Mouse (Mus musculus) heart, embryonic 11.5 days (tissue): Measurements from ENCODE around the gene Scarb2. TPM values are rescaled to one million over a fixed set of nuclear protein-coding genes. Genes with fewer than 3 reads are reported as not detected.

ENCODE experiments used
- ATAC-seq: fragments of 200-750 bp; cut with Nextera tagmentation; replicated peaks from 2 replicates; pipeline ENCODE4 v1.8.0; 2017; ENCODE audit warnings: moderate library complexity; ENCODE audit not compliant: insufficient number of reproducible peaks, low FRiP score, low TSS enrichment
- H3K27ac ChIP-seq: fragments of 300-500 bp; sonication (generic); 2 replicates; pipeline ENCODE4 v1.5.1; 2014; ENCODE audit warnings: mild to moderate bottlenecking, low read depth, low read length
- H3K27me3 ChIP-seq: fragments of 300-500 bp; sonication (generic); 2 replicates; pipeline ENCODE4 v1.6.1; 2014; ENCODE audit warnings: mild to moderate bottlenecking, low read length, mixed read lengths; ENCODE audit not compliant: control insufficient read depth, insufficient read depth
- H3K36me3 ChIP-seq: fragments of 300-500 bp; sonication (generic); 2 replicates; pipeline ENCODE4 v1.6.1; 2014; ENCODE audit warnings: mild to moderate bottlenecking, low read length, moderate library complexity, mixed read lengths; ENCODE audit not compliant: control insufficient read depth, insufficient read depth
- H3K4me1 ChIP-seq: fragments of 300-500 bp; sonication (generic); 2 replicates; pipeline ENCODE4 v1.6.1; 2014; ENCODE audit warnings: low read length; ENCODE audit not compliant: control insufficient read depth, insufficient read depth
- H3K4me2 ChIP-seq: fragments of 300-500 bp; sonication (generic); 2 replicates; pipeline ENCODE4 v1.6.1; 2014; ENCODE audit warnings: mild to moderate bottlenecking, moderate library complexity
- H3K4me3 ChIP-seq: fragments of 300-500 bp; sonication (generic); 2 replicates; pipeline ENCODE4 v1.5.1; 2014; ENCODE audit warnings: low read depth, low read length
- H3K9ac ChIP-seq: fragments of 300-500 bp; sonication (generic); 2 replicates; pipeline ENCODE4 v1.6.1; 2014; ENCODE audit warnings: mild to moderate bottlenecking, low read depth, low read length, moderate library complexity
- H3K9me3 ChIP-seq: fragments of 300-500 bp; sonication (generic); replicated peaks from 2 replicates; pipeline ENCODE4 v1.6.1; 2016; ENCODE audit warnings: low read length; ENCODE audit not compliant: control insufficient read depth
- WGBS: fragments of 180-500 bp; shearing (Covaris S2); extraction: QIAGEN DNeasy Blood & Tissue Kit; methylation state at CpG from one replicate; pipeline ENCODE4 v1.1.7; 2014; ENCODE audit not compliant: insufficient replicate concordance; 5-methylcytosine and 5-hydroxymethylcytosine counted together
- polyA plus RNA-seq: library from polyadenylated mRNA; unstranded; fragments of >200 nt; fragmentation: Nextera tagmentation; extraction: Ambion mirVana; gene quantifications from 2 replicates; pipeline ENCODE4 v1.2.1, GENCODE M21; 2014

Scarb2 gene
- polyA plus RNA-seq, 1 experiment from 2014 or later: 12.0 TPM

DNA sequence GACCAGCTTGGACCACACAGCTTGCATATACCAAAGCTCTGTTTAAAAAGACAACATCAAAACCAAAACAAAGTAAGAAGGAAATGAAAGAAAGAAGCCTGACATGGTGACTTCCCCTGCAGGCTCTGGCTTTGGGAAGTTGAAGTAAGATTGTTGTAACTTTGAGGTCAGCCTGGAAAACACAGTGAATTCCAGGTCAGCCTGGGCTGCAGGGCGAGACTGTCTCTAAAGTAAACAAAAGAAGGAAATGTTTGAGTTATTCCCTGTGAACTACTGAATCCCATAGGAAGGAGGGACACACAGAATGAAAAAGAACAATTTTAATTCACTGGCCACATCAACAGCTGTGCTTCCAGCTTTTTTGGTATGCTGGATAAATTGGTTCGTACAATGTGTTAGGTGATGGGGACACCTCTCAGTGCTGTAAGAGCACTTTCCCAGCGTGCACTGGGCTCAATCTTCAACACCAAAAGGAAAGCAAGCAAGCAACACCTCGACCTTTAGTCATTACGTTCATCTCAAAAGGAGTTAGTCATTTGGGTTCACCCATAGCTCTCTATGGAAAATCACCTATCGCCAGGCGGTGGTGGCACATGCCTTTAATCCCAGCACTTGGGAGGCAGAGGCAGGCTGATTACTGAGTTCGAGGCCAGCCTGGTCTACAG lies 39.4 kb downstream of the Scarb2 start:
- 61% methylated on average over 8 of the region's 8 CpGs for WGBS
- no peak overlapping the region for H3K4me2 ChIP-seq
- H3K4me3 ChIP-seq: no peak overlapping the region
- H3K4me1 ChIP-seq: 0 out of 2 replicates have a peak, but pooled peaks cover 5% of the 10 kb centered on the region
- ATAC-seq: no peak
- H3K36me3 ChIP-seq: no peaks in the 10 kb centered on the region
- no peaks in the 10 kb centered on the region for H3K9me3 ChIP-seq
- H3K27ac ChIP-seq: no peak overlapping the region
- H3K27me3 ChIP-seq: no peaks in the 10 kb centered on the region
- no peak overlapping the region for H3K9ac ChIP-seq

DNA sequence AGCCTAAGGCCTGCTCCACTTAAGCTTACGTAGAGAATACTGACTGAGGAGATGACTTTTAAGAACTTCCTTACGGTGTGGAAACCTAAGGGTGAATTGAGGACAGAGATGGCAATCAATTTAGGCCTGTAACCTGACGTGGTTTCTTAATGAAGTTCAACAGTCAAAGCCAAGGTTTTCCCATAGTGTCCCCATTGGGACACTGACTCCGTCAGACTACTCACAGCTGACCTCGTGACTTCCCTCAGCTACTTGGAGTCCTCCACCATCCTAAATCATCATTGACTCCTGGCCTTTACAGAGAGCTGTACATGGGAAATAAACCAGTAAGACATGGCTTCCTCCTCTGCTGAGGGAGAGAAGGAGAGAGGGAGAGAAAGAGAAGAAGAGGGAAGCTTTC lies 41.1 kb downstream of the Scarb2 start:
- Histone ChIP-seq H3K36me3 (no peaks in the 10 kb centered on the region), H3K9ac (no peak overlapping the region), H3K9me3 (no peaks in the 10 kb centered on the region), H3K27me3 (no peaks in the 10 kb centered on the region), H3K4me2 (no peak overlapping the region), H3K4me1 (0 out of 2 replicates have a peak, but pooled peaks cover 5% of the 10 kb centered on the region), H3K4me3 (no peak overlapping the region), H3K27ac (no peak overlapping the region)
- 86% methylated on average over 5 of the region's 5 CpGs for WGBS
- no peak for ATAC-seq

DNA sequence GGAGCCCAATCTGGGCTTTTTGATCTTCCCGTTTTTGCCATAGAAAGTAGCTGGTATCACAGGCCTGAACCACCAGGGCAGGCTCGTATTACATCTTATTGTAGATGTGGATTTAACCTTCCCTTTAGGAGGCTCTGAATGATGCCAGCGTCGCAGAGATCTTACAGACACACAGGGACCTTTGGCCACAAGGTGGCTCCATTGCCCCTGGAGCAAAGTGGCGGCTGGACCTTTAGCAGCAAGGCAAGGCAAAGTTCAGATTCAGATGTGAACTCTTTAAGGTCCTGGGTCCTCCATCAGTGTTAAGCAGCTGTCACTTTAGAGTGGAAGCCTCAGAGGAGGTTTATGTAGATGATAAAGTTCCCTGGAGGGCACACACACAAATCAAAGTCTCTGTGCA lies 45.3 kb downstream of the Scarb2 start:
- H3K9me3 ChIP-seq: no peaks in the 10 kb centered on the region
- H3K4me2 ChIP-seq: no peak overlapping the region
- no peak for ATAC-seq
- no peak overlapping the region for H3K4me3 ChIP-seq
- no peaks in the 10 kb centered on the region for H3K36me3 ChIP-seq
- 20% methylated on average over 5 of the region's 5 CpGs for WGBS
- peaks cover under 1% of the 10 kb centered on the region; the same call in 1 of the 2 replicates for H3K4me1 ChIP-seq
- H3K27me3 ChIP-seq: no peaks in the 10 kb centered on the region
- no peak overlapping the region for H3K9ac ChIP-seq
- no peak overlapping the region for H3K27ac ChIP-seq

DNA sequence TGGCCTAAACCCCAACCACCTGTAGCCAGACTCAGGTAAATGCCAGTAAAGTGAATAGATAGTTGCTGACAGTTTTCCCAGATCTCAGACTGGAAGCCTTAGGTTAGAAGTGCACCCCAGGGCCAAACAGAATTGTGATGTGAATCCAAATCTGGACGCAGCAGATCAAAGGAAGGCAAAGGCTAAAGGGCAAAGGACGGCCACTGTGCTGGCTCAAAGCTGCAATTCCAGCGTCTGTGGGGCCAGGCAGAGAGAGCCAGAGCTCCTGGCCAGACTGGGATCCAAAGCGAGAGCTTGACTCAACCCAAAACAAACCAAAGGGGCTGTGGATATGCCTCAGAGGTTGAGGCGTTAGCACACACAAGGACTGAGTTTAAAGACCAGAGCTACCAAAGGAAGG lies 47.9 kb downstream of the Scarb2 start:
- Histone ChIP-seq H3K36me3 (no peaks in the 10 kb centered on the region; the same call in 1 of the 2 replicates), H3K9ac (no peak overlapping the region), H3K4me3 (no peak overlapping the region), H3K27me3 (no peaks in the 10 kb centered on the region), H3K4me1 (peaks cover 3% of the 10 kb centered on the region), H3K4me2 (no peak overlapping the region), H3K27ac (no peak overlapping the region), H3K9me3 (no peaks in the 10 kb centered on the region)
- 57% methylated on average over 5 of the region's 5 CpGs for WGBS
- no peak for ATAC-seq

DNA sequence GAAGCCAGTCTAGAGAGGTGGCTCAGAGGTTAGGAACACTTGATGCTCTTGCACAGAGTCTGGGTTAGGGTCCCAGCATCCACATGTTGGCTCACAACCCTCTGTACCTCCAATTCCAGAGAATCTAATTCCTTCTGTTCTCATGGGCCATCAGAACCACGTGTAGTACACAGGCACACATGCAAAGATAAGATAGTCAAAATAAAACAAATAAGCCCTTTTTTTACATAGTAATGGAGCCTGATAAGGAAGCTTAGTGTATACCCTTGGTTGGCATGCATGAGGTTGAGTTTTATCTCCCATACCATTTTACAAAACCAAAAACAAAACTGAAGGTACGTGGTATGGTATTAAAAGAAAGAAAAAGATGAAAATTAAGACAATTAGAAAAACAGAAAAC lies 49.2 kb downstream of the Scarb2 start:
- no peak for ATAC-seq

DNA sequence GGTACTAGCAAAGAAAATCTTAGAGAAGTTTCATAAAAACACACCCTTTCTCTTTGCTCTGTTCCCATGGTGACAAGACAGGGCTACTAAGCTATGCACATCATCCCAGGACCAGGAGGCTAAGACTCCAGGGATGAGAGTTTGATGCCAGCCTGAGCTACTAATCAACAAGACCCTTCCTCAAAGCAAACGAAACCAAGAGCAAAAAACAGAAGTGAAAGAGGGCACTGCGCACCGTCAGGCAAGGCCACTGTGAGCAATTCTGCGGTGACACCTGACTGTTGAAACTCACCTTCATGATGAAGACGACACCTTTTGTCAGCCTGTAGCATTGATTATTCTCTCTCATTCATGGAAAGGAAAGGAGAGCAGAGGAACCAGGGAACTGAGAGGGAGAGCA lies 53.8 kb downstream of the Scarb2 start:
- Histone ChIP-seq H3K4me1 (peaks cover 11% of the 10 kb centered on the region), H3K9me3 (no peaks in the 10 kb centered on the region), H3K27me3 (no peaks in the 10 kb centered on the region), H3K4me2 (no peak overlapping the region), H3K9ac (no peak overlapping the region), H3K27ac (no peak overlapping the region), H3K36me3 (peaks cover 8% of the 10 kb centered on the region; the same call in 1 of the 2 replicates), H3K4me3 (no peak overlapping the region)
- WGBS: 91% methylated on average over 5 of the region's 5 CpGs
- ATAC-seq: no peak

More for the DNA sequence above, 49.2 kb downstream of the Scarb2 start:
- H3K4me2 ChIP-seq: no peak overlapping the region
- H3K4me3 ChIP-seq: no peak overlapping the region
- no peaks in the 10 kb centered on the region for H3K9me3 ChIP-seq
- 58% methylated on average over 2 of the region's 2 CpGs for WGBS
- peaks cover 5% of the 10 kb centered on the region; the same call in 1 of the 2 replicates for H3K36me3 ChIP-seq
- H3K9ac ChIP-seq: no peak overlapping the region
- no peaks in the 10 kb centered on the region for H3K27me3 ChIP-seq
- H3K27ac ChIP-seq: no peak overlapping the region
- H3K4me1 ChIP-seq: peaks cover 3% of the 10 kb centered on the region

DNA sequence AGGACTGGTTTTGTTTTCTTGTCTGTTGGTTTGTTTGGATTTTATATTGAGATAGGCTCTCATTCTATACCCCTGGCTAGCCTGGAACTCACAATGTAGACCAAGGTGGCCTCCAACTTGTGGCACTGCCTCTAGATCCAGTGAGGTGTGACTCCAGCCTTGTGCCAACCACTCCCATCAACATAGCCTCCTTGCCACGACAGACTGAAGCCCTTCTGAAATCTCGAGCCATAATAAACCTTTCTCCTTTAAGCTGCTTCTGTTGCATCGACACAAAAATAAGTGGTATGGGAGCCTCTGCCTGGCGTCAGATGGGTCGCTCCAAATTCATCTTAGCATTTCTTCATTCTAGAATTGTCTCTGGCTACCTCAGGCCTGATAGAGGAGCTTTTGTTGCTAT lies 59.9 kb downstream of the Scarb2 start:
- Histone ChIP-seq H3K4me1 (peaks cover 15% of the 10 kb centered on the region), H3K36me3 (peaks cover 8% of the 10 kb centered on the region), H3K4me3 (no peak overlapping the region), H3K27ac (no peak overlapping the region), H3K9ac (no peak overlapping the region), H3K27me3 (no peaks in the 10 kb centered on the region), H3K4me2 (no peak overlapping the region), H3K9me3 (no peaks in the 10 kb centered on the region)
- no peak for ATAC-seq
- WGBS: 86% methylated on average over 5 of the region's 5 CpGs

DNA sequence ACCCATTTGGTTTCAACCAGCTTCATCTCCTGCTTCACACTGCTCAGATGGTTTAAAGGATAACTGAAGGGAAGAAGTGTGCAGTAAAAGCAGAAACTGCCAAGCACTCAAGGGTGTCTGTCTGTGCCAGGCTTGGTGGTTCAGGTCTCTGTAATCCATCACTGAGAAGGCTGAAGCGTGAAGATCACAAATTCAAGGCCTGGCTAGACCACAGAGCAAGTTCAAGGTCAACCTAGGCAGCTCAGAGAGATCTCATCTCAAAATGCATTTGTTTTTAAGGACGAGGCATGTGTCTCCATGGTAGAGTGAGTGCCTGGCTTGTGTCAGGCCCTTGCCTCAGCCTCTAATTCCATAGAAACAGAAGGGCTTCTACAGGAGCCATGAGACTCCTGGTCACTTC lies 61.6 kb downstream of the Scarb2 start:
- no peaks in the 10 kb centered on the region for H3K9me3 ChIP-seq
- H3K4me1 ChIP-seq: peaks cover 19% of the 10 kb centered on the region
- no peak overlapping the region for H3K4me3 ChIP-seq
- no peak overlapping the region for H3K27ac ChIP-seq
- no peak overlapping the region for H3K9ac ChIP-seq
- no peaks in the 10 kb centered on the region for H3K27me3 ChIP-seq
- ATAC-seq: no peak
- peaks cover 5% of the 10 kb centered on the region for H3K36me3 ChIP-seq
- WGBS: 66% methylated on average over 2 of the region's 2 CpGs
- no peak overlapping the region for H3K4me2 ChIP-seq

DNA sequence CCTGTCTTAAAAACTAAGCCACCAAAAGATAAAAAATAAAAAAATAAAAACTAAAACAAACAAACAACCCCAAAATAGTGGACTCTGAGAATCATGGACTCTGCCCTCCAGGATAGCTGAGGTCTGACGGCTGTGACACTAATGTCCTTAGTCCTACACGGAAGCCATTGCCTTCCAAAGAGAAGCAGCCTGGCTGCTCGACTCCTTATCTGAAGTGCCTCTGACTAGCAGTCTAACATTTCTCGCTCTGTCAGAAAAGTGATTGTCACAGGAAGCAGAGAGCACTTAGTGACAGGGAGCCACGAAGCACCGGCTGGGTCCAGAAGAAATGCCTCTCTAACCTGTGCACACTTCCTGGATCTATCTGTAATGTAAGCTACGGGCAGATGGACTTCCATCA lies 63.7 kb downstream of the Scarb2 start:
- Histone ChIP-seq H3K4me1 (peaks cover 12% of the 10 kb centered on the region), H3K9ac (peak overlapping the region; percentile 24; the same call in 1 of the 2 replicates), H3K27ac (peak overlapping the region; percentile 70), H3K36me3 (peaks cover 5% of the 10 kb centered on the region), H3K4me2 (no peak overlapping the region), H3K27me3 (no peaks in the 10 kb centered on the region), H3K9me3 (no peaks in the 10 kb centered on the region), H3K4me3 (no peak overlapping the region)
- 21% methylated on average over 7 of the region's 7 CpGs for WGBS
- ATAC-seq: 0 out of 2 replicates have a peak, but pooled peaks have one; percentile 55
